Mouse (Mus musculus): ENCODE results near the gene Lrrk1. TPM values are rescaled to one million over a fixed set of nuclear protein-coding genes. Genes with fewer than 3 reads are reported as not detected.

Lrrk1 gene
- polyA plus RNA-seq, 1 experiment from 2014 or later = 2.9 TPM

DNA sequence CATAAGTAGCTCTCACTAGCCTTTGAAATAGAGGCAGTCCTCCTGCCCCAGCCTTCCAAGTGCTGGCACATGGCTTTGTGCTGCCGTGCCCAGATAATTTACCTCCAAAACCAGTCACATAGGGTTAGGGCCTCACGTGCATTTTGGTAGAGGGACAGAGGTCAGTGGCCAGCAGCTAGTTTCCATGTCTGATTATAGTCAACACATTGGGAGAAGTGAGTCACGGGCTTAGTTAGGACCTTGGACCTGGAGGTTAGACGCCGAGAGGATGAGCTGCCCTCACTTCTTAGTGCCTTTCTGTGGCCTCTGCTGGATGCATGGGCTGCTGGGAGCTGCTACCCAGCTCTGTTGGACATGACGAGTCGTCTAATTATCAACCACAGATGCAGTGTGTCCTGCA, 171.1 kb downstream of the Lrrk1 start:
- peaks cover 4% of the 10 kb centered on the region; the same call in 1 of the 2 replicates for H3K4me1 ChIP-seq (ENCODE audit: control insufficient read depth, insufficient read depth, low read length)
- DNase-seq (ENCODE audit: low spot score, missing footprints) = no peak
- H3K9ac ChIP-seq (ENCODE audit: low read length) = no peak overlapping the region
- no peak overlapping the region for H3K4me3 ChIP-seq (ENCODE audit: low read depth, low read length)
- no peaks in the 10 kb centered on the region for H3K27me3 ChIP-seq (ENCODE audit: control insufficient read depth, insufficient read depth, low read length)
- H3K27ac ChIP-seq (ENCODE audit: low read depth, low read length) = no peak overlapping the region
- H3K36me3 ChIP-seq (ENCODE audit: control insufficient read depth, insufficient read depth, low read length) = no peaks in the 10 kb centered on the region
- WGBS = 83% methylated on average over 7 of the region's 7 CpGs
- ATAC-seq (ENCODE audit: low FRiP score) = no peak
- no peak overlapping the region for H3K4me2 ChIP-seq
- H3K9me3 ChIP-seq (ENCODE audit: control insufficient read depth, low read length) = no peaks in the 10 kb centered on the region

DNA sequence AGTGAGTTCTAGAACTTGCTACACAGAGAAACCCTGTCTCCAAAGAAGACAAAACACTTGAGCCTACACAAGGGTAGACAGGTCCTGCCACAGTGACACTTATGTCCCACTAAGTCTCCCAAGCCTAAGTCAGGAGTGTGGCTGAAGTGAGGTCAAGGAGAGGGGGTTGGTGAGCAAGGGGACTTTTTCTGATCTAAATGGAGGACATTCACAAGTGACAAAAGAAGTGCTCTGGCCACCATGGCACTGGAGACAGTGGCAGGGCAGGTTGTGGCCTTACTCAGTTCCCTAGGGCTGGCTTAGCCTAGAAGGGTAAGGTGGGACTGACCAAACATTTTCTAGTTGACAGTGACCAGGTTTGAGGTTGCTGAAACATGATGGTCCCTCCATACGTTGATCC, 172.2 kb downstream of the Lrrk1 start:
- Histone ChIP-seq H3K36me3 (ENCODE audit: control insufficient read depth, insufficient read depth, low read length) (no peaks in the 10 kb centered on the region), H3K9me3 (ENCODE audit: control insufficient read depth, low read length) (no peaks in the 10 kb centered on the region), H3K27ac (ENCODE audit: low read depth, low read length) (no peak overlapping the region), H3K4me2 (no peak overlapping the region), H3K9ac (ENCODE audit: low read length) (no peak overlapping the region), H3K4me3 (ENCODE audit: low read depth, low read length) (no peak overlapping the region), H3K27me3 (ENCODE audit: control insufficient read depth, insufficient read depth, low read length) (no peaks in the 10 kb centered on the region), H3K4me1 (ENCODE audit: control insufficient read depth, insufficient read depth, low read length) (peaks cover 4% of the 10 kb centered on the region; the same call in 1 of the 2 replicates)
- 71% methylated on average over 1 of the region's 1 CpGs for WGBS
- ATAC-seq (ENCODE audit: low FRiP score) (no peak), DNase-seq (ENCODE audit: low spot score, missing footprints) (peak; percentile 49)

DNA sequence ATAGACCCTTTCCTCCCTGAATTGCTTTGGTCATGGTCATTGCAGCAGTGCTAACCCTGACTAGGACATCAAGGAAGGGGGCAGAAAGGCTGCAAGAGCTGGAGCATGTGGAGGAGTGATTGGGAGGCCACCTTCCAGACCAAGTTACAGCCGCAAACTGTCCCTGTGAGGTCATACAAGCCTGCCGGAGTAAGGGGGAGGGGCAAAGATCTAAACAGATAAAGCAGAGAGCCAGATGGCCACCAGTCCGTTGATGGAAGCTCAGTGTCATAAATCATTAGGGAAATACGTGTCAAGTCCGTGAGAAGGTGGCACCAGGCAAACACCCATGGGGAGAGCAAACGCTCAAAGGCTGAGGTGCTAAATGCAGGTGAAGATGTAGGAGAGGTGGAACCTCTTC, 173.7 kb downstream of the Lrrk1 start:
- Histone ChIP-seq H3K27ac (ENCODE audit: low read depth, low read length) (no peak overlapping the region), H3K36me3 (ENCODE audit: control insufficient read depth, insufficient read depth, low read length) (no peaks in the 10 kb centered on the region), H3K27me3 (ENCODE audit: control insufficient read depth, insufficient read depth, low read length) (no peaks in the 10 kb centered on the region), H3K9me3 (ENCODE audit: control insufficient read depth, low read length) (no peaks in the 10 kb centered on the region), H3K4me3 (ENCODE audit: low read depth, low read length) (no peak overlapping the region), H3K4me2 (no peak overlapping the region), H3K4me1 (ENCODE audit: control insufficient read depth, insufficient read depth, low read length) (peaks cover 4% of the 10 kb centered on the region; the same call in 1 of the 2 replicates), H3K9ac (ENCODE audit: low read length) (no peak overlapping the region)
- no peak for ATAC-seq (ENCODE audit: low FRiP score)
- WGBS = 81% methylated on average over 6 of the region's 6 CpGs
- no peak for DNase-seq (ENCODE audit: low spot score, missing footprints)

DNA sequence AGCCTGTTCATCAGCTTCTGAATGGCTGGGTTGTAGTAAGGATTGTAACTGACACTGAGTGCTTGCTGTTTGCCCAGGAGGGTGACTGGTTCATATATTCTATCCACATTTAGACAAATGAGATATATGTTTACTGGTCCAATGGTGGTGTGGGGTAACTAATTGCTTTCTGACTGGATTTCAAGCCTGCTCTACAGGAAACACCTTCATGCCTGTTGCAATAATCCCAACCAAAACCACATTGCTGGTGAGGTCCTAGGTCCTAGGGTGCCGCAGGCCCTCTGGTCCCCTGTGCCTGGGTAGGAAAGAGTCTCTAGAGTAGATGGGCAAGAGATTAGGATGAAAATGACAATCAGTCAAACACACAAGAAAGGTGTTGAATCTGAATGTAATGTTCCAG, 175.3 kb downstream of the Lrrk1 start:
- Histone ChIP-seq H3K4me3 (ENCODE audit: low read depth, low read length) (no peak overlapping the region), H3K27me3 (ENCODE audit: control insufficient read depth, insufficient read depth, low read length) (no peaks in the 10 kb centered on the region), H3K9ac (ENCODE audit: low read length) (no peak overlapping the region), H3K4me2 (no peak overlapping the region), H3K9me3 (ENCODE audit: control insufficient read depth, low read length) (no peaks in the 10 kb centered on the region), H3K27ac (ENCODE audit: low read depth, low read length) (no peak overlapping the region), H3K36me3 (ENCODE audit: control insufficient read depth, insufficient read depth, low read length) (no peaks in the 10 kb centered on the region), H3K4me1 (ENCODE audit: control insufficient read depth, insufficient read depth, low read length) (no peaks in the 10 kb centered on the region; the same call in 1 of the 2 replicates)
- no peak for ATAC-seq (ENCODE audit: low FRiP score)
- DNase-seq (ENCODE audit: low spot score, missing footprints) = no peak
- 95% methylated on average over 1 of the region's 1 CpGs for WGBS

DNA sequence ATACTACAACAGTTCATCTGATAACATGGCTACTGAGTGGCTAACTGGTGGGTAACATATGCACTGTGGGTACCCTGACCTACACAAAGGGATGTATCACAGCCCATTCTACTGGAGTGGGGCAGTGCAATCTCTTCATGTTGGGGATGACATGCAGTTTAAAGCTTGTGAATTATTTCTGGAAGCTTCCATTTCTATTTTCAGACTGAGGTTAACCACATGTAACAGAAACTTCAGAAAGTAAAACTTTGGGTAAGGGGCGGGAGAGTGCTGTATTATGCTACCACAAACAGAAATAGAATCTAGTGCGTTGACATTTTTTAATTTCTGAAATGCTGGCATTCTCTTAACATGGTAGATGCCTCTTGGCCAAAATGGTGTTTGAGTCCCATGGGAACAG, 178.2 kb downstream of the Lrrk1 start:
- no peak overlapping the region for H3K27ac ChIP-seq (ENCODE audit: low read depth, low read length)
- ATAC-seq (ENCODE audit: low FRiP score) = no peak
- no peak overlapping the region for H3K4me2 ChIP-seq
- H3K36me3 ChIP-seq (ENCODE audit: control insufficient read depth, insufficient read depth, low read length) = no peaks in the 10 kb centered on the region
- H3K27me3 ChIP-seq (ENCODE audit: control insufficient read depth, insufficient read depth, low read length) = no peaks in the 10 kb centered on the region
- no peak overlapping the region for H3K4me3 ChIP-seq (ENCODE audit: low read depth, low read length)
- WGBS = 88% methylated on average over 2 of the region's 2 CpGs
- DNase-seq (ENCODE audit: low spot score, missing footprints) = peak; percentile 10
- H3K9ac ChIP-seq (ENCODE audit: low read length) = no peak overlapping the region
- H3K9me3 ChIP-seq (ENCODE audit: control insufficient read depth, low read length) = no peaks in the 10 kb centered on the region
- H3K4me1 ChIP-seq (ENCODE audit: control insufficient read depth, insufficient read depth, low read length) = no peaks in the 10 kb centered on the region

DNA sequence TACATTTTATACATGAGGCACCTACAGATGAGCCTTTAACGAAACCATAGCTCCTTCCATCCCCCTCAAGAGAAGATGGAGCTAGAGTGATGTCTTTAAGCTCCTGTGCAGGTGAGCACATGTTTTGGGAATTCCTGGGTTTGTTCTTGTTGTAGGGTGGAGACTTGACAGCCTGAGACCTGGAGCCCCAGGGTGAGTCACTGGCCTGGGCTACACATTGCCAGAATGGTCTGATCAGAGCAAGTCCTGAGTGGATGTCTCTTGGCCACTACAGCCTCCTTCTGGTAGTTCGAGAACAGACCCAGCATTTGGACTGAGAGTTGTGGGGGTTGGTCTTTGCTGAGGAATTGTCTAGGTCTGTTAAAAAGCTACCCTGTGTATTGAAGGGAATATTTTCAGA, 186.5 kb downstream of the Lrrk1 start:
- no peak overlapping the region for H3K4me3 ChIP-seq (ENCODE audit: low read depth, low read length)
- H3K36me3 ChIP-seq (ENCODE audit: control insufficient read depth, insufficient read depth, low read length) = no peaks in the 10 kb centered on the region
- DNase-seq (ENCODE audit: low spot score, missing footprints) = no peak
- no peak overlapping the region for H3K27ac ChIP-seq (ENCODE audit: low read depth, low read length)
- no peak for ATAC-seq (ENCODE audit: low FRiP score)
- no peaks in the 10 kb centered on the region for H3K9me3 ChIP-seq (ENCODE audit: control insufficient read depth, low read length)
- 81% methylated on average over 2 of the region's 2 CpGs for WGBS
- no peak overlapping the region for H3K4me2 ChIP-seq
- H3K27me3 ChIP-seq (ENCODE audit: control insufficient read depth, insufficient read depth, low read length) = no peaks in the 10 kb centered on the region
- no peaks in the 10 kb centered on the region for H3K4me1 ChIP-seq (ENCODE audit: control insufficient read depth, insufficient read depth, low read length)
- H3K9ac ChIP-seq (ENCODE audit: low read length) = no peak overlapping the region

DNA sequence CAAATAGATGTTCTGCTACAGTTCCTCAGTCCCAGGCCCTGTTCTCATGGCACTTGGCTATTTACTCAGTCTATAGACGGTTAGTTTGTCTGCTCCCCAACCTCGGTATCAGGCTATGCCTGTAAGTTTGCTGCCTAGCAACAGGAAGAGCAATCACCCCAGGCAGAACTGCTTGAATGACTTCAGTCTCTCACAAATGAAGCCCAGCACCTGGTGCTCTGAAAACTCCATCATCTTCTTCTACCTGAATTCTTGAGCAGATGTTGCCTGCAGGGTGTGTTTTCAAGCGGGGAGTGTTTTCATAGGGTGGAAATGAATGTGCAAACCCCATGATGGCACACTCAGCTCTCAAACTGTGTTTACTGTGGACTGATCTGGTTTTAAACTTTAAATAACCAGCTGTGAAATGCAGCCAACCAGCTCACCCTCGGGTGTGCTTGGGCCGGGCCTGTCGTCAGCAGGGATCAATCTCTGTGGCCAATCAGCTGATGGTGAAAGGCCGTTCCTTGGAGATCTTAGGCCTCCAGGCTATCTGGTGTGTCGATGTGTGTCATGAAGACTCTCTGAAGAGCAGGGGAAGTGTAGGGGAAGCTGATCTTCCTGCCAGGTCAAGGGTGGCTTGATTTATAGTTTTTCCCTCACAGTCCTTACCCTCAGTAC, 187.2 kb downstream of the Lrrk1 start:
- no peak for DNase-seq (ENCODE audit: low spot score, missing footprints)
- H3K4me3 ChIP-seq (ENCODE audit: low read depth, low read length) = no peak overlapping the region
- ATAC-seq (ENCODE audit: low FRiP score) = no peak
- H3K27ac ChIP-seq (ENCODE audit: low read depth, low read length) = no peak overlapping the region
- H3K4me2 ChIP-seq = no peak overlapping the region
- no peaks in the 10 kb centered on the region for H3K9me3 ChIP-seq (ENCODE audit: control insufficient read depth, low read length)
- H3K4me1 ChIP-seq (ENCODE audit: control insufficient read depth, insufficient read depth, low read length) = no peaks in the 10 kb centered on the region
- H3K9ac ChIP-seq (ENCODE audit: low read length) = no peak overlapping the region
- WGBS = 71% methylated on average over 8 of the region's 8 CpGs
- no peaks in the 10 kb centered on the region for H3K36me3 ChIP-seq (ENCODE audit: control insufficient read depth, insufficient read depth, low read length)
- H3K27me3 ChIP-seq (ENCODE audit: control insufficient read depth, insufficient read depth, low read length) = no peaks in the 10 kb centered on the region

DNA sequence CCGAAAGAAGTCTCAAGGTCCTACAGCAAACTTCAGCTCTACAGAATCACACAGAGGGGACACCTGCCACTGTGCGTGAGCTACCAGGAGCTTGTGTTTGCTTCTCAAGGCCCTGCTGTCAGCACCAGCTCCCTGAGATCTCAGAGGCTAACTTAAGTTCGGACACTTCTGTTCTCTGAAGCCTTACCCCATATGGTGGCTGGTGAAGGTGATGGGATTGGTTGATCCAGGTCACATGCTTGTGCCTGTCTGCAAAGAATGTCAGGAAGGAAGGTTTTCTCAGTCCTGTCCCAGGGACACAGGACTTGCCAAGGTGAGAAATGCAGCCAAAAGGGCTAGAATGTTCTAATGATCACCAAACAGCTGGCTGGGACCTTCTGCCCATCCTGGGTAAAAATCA, 187.8 kb downstream of the Lrrk1 start:
- no peak overlapping the region for H3K27ac ChIP-seq (ENCODE audit: low read depth, low read length)
- DNase-seq (ENCODE audit: low spot score, missing footprints) (no peak), ATAC-seq (ENCODE audit: low FRiP score) (no peak)
- H3K9ac ChIP-seq (ENCODE audit: low read length) = no peak overlapping the region
- no peak overlapping the region for H3K4me3 ChIP-seq (ENCODE audit: low read depth, low read length)
- no peaks in the 10 kb centered on the region for H3K4me1 ChIP-seq (ENCODE audit: control insufficient read depth, insufficient read depth, low read length)
- H3K4me2 ChIP-seq = no peak overlapping the region
- H3K9me3 ChIP-seq (ENCODE audit: control insufficient read depth, low read length) = no peaks in the 10 kb centered on the region
- no peaks in the 10 kb centered on the region for H3K27me3 ChIP-seq (ENCODE audit: control insufficient read depth, insufficient read depth, low read length)
- WGBS = 84% methylated on average over 3 of the region's 3 CpGs
- H3K36me3 ChIP-seq (ENCODE audit: control insufficient read depth, insufficient read depth, low read length) = no peaks in the 10 kb centered on the region

DNA sequence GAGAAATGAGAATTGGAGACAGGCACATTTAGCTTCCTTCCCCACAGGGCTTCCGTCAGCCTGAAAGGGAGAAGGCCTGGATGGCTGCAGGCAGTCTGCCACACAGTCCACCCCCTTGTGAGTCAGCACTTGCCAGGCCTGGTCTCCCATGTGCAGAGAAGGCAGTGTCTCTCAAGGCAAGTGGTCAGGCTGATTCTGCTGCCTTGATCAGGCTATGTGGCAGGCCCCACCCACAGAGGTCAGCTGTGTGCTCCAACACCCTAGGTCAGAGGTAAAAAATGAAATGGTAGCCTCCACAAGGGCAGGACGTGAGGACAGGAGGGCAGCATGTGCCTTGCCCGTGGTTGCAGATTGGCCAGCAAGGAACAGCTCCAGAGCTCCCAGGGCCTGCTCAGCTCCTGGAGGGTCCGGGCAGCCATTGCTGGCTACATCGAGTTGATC, 188.7 kb downstream of the Lrrk1 start:
- DNase-seq (ENCODE audit: low spot score, missing footprints) = peak; percentile 76
- no peaks in the 10 kb centered on the region for H3K36me3 ChIP-seq (ENCODE audit: control insufficient read depth, insufficient read depth, low read length)
- 88% methylated on average over 5 of the region's 5 CpGs for WGBS
- H3K27ac ChIP-seq (ENCODE audit: low read depth, low read length) = no peak overlapping the region
- no peaks in the 10 kb centered on the region for H3K27me3 ChIP-seq (ENCODE audit: control insufficient read depth, insufficient read depth, low read length)
- H3K9me3 ChIP-seq (ENCODE audit: control insufficient read depth, low read length) = no peaks in the 10 kb centered on the region
- H3K4me2 ChIP-seq = no peak overlapping the region
- H3K4me1 ChIP-seq (ENCODE audit: control insufficient read depth, insufficient read depth, low read length) = no peaks in the 10 kb centered on the region
- ATAC-seq (ENCODE audit: low FRiP score) = no peak
- no peak overlapping the region for H3K9ac ChIP-seq (ENCODE audit: low read length)
- no peak overlapping the region for H3K4me3 ChIP-seq (ENCODE audit: low read depth, low read length)

All from midbrain, embryonic 11.5 days (tissue).